Mouse (Mus musculus): Measurements from ENCODE around the gene Osbp2. TPM values are rescaled to one million over a fixed set of nuclear protein-coding genes. Genes with fewer than 3 reads are reported as not detected.

Gene Osbp2
- total RNA-seq, 2 experiments from 2014 or later: 1.1 to 1.3 TPM

GRCm38 (mm10) chr11:3703089-3703992, 160.4 kb downstream of the Osbp2 start:
- no peak for DNase-seq (ENCODE audit: low spot score)

- no peak for DNase-seq (ENCODE audit: low spot score)
Measured at GRCm38 (mm10) chr11:3697441-3697840, 166.3 kb downstream of the Osbp2 start.

DNA sequence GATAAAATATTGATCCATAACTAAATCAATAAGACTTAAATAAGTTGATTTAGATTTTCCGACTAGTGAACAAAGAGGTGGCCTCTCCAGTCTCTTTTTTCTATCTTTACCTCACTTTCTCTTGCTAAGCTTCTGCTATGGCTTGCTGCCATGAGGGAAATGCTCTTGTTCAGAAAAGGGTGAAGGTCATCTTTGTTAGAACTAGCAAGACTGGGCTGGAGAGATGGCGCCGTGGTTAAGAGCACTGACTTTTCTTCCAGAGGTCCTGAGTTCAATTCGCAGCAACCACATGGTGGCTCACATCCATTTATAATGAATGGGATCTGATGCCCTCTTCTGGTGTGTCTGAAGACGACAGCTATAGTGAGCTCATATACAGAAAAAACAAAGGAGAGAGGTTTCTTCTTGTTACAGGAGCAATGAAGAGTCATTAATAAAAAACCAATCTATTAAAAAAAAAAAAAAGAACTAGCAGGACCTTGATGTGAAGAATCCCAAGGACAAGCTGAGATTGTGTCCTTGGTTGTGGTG, 167.6 kb downstream of the Osbp2 start:
- DNase-seq (ENCODE audit: low spot score): no peak

GRCm38 (mm10) chr11:3691746-3692145, 172.0 kb downstream of the Osbp2 start:
- DNase-seq (ENCODE audit: low spot score): no peak

DNA sequence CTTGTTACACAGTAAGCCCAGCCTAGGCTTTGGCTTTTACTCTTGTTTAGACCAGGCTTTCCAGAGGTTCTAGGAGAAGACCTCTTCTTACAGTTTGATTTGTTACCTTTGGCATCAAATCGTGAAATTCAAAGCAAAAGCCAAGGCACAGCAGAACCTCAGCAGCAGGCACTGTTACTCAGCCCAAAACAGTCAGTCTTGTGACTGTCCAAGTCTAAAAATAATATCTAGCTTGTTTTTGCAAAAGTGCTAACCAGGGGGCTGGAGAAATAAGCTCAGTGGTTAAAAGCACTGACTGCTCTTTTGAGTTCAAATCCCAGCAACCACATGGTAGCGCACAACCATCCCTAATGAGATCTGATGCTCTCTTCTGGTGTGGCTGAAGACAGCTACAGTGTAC, 176.8 kb downstream of the Osbp2 start:
- peak; percentile 6 for DNase-seq (ENCODE audit: low spot score)

DNA sequence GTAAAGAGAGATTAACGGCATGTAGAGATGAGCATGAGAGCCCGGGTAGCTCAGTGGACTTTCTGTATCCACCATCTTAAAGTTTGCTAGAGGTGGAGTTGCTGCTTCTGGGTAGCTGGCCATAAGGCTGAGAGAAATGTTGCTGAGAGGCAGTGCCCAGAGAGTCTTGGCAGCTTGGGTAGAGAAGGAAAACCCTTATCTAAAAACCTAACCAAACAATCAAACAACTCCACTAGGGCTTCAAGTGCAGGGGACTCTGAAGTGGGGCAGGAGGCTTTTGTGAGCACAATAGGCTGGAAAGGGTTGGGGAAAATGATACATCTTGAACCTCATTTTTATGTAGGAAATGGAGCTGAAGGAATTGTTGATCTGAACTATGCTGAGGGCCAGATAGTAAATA, 177.4 kb downstream of the Osbp2 start:
- DNase-seq (ENCODE audit: low spot score): no peak

- no peak for DNase-seq (ENCODE audit: low spot score)
Measured at GRCm38 (mm10) chr11:3685431-3685830, 178.3 kb downstream of the Osbp2 start.

DNA sequence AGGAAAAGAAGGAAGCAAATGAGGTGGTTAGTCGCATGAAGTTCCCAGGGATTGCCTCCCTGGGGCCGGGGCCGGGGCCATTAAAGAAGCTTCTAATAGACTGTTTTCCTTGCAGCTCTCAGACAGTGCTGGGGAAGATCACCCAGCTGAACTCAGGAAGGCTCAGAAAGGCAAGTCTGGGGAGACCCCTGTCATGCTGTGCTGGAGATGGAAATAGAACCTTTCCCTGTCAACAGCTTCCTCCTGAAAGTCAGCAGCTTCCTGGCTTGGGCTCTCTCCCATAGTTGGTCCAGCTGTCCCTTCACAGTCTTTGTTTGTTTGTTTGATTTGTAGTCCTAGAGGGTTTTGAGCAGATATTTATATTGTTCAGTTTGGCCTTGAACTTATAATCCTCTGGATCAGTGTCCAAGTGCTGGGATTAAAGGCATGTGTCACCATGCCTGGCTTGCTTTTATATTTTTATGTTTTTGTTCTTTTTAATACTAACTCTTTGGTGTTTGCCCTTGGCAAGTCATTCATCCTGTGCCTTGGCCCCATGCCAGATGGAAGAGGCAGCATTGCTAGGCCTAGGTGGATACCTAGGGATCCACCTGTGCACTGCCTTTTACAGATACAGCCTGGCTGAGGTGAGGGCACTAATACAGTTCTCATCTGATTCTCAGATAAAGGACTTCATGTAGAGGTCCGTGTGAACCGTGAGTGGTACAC, 178.8 kb downstream of the Osbp2 start:
- no peak for DNase-seq (ENCODE audit: low spot score)

DNA sequence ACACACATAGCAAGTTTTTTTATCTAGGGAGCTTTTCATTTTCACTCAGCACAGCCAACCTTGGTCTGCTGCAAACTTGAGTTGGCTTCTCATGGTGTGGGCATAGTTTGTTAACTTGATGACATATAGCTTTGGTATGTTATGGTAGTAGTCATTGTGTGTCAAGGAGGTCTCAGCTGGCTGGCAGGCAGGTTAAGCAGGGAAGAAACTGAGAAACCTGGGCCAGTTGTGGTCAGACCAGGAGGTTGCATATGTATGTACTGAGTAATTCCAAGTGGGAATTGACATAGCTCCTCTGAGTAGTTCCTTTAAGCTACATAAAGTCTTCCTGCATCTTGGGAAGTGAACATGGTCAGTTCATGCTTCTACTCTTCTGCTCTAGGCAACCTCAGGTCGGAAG, 179.5 kb downstream of the Osbp2 start:
- DNase-seq (ENCODE audit: low spot score): no peak

DNA sequence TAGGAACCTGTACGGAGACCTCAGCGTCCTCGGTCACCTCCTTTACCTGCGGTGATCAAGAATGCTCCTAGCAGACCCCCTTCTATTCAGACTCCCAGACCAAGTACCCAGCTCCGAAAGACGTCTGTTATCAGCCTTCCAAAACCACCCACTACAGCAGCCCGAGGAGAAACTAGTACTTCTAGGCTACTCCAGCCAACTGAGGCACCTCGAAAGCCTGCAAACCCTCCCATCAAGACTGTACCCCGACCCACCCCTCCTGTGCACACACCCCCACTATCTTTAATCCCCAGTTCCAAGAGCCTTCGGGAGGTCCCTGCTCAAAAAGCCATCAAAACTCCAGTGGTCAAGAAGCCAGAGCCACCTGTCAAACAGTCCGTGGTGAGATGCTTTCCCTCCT, 180.0 kb downstream of the Osbp2 start:
- DNase-seq (ENCODE audit: low spot score): no peak

DNA sequence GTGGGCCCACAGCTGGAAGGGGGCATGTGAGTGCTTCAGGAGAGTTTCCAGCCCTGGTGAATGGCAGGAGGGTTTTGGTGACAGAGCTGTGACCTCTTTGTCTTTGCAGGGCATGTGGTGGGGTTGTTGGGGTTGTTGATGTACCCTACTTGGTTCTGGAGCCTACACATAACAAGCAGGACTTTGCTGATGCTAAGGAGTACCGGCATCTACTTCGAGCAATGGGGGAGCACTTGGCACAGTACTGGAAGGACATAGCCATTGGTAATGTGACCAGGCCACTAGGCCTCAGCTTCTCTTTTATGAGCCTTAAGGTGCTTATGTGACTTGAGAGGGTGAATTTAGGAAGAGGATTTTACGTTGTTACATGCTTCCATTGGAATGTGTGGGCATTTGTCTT, 183.9 kb downstream of the Osbp2 start:
- DNase-seq (ENCODE audit: low spot score): no peak

DNA sequence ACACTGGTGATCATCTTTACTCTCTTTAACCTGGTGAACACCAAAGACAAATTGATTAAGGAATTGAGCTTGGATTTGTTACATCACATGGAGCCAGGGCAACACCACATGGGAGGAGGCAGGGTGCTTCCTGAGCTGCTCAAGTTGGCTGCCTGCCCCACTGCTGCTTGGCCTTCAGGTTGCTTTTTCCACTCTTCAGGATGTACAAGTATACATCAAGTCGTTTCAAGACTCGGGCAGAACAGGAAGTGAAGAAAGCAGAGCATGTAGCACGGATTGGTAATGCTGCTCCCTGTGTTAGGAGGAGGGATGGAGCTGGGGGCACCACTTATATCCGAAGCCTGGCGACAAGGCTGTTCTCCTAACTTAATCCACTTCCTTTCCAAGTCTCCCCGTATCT, 186.5 kb downstream of the Osbp2 start:
- no peak for DNase-seq (ENCODE audit: low spot score)

DNA sequence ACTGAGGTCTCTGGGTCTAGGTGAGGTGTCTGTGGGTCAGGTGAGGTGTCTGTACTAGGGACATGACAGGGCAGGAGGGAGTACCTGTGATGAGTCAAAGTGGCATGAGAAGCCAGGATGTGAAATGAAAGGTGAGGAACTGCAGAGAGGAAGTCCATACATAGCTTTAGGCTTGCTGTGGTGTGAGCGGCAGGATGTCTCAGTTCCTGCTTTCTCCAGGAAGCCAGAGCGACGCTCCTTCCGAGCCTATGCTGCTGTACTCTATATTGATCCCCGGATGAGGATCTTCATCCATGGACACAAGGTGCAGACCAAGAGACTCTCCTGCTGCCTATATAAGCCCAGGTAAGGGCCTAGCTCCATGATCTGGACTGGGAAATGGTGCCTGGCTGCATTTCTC, 187.3 kb downstream of the Osbp2 start:
- DNase-seq (ENCODE audit: low spot score): no peak

- peak; percentile 27 for DNase-seq (ENCODE audit: low spot score)
Measured at GRCm38 (mm10) chr11:3674545-3674944, 189.2 kb downstream of the Osbp2 start.

- no peak for DNase-seq (ENCODE audit: low spot score)
Measured at GRCm38 (mm10) chr11:3671000-3671628, 192.6 kb downstream of the Osbp2 start.

DNA sequence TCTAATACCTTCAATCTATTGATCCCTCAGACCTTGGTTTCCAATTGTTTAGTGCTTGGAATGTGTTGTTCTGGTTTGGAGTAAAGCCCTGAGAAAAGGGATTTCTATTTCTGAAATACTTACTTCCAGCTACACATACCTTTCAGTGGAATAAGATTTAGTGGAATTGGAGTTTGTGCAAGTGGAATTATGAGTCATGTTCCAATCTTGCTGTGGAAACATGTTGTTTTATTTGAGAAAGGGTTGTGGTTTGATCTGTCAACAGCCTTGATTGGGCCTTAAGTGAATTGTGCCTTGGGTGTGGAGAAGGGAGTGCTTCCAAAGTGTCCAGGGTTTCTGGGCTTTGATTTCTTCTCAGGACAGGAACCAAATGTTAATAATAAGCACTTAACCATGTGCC, 193.9 kb downstream of the Osbp2 start:
- no peak for DNase-seq (ENCODE audit: low spot score)

GRCm38 (mm10) chr11:3668768-3669167, 194.9 kb downstream of the Osbp2 start:
- DNase-seq (ENCODE audit: low spot score): peak; percentile 21

- DNase-seq (ENCODE audit: low spot score): no peak
Measured at GRCm38 (mm10) chr11:3667506-3667905, 196.2 kb downstream of the Osbp2 start.

GRCm38 (mm10) chr11:3661964-3662363, 201.7 kb downstream of the Osbp2 start:
- no peak for DNase-seq (ENCODE audit: low spot score)

All from gastrocnemius, adult 18-20 months (tissue).